Mouse (Mus musculus): ENCODE data around the gene Gm45902.

Gm45902 gene

DNA sequence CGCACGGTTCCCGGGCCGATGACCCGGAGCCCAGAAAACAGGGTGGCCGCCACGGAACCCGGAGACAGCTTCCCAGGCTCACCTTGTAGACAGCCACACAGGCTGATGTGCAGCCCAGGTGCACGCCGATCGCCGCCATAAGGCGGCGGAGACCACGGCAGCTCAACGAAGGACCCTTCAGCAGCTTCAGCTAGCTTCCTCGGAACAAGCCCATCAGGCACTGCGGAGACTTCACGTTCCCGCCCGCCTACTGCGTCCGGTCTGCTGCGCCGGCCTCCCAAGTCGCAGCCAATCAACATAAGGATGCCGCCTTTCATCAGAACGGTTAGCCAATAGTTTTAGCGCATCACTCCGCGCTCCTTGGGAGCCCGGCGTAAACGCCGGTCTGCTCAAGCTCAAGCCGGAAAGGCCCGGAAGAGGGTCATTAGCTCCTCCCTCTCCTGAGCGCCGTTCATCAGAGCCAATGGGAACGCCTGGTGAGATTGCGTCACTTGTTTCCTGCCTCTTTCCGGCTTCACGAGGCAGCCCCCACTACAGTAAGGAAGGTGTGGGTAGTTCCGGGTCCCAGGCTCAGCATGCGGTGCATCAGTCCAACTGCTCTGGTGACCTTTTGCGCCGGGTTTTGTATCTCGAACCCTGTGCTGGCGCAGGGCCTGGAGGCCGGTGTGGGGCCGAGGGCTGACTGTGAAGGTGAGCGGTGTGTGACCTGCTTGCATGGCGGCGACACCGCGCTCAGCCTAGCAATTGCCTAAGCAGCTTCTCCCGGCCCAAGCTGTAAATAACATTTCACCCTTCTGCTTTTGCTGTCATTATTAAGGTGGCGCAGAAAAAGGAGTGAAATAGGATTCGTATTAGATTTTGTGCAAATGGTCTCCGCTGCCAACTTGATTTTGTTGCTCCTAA lies at the start of gene Gm45902, which contains the start of the genes Hspa14 and Cdnf:
TSS of gene Gm45902 (minus strand) at position 239 of the 903 bp plus-strand sequence.
TSS of gene Hspa14 (minus strand) at position 263 of the 903 bp plus-strand sequence.
TSS of gene Cdnf (plus strand) at position 479 of the 903 bp plus-strand sequence.
- peak; percentile 98 for DNase-seq (ENCODE audit: low read depth, low spot score)

DNA sequence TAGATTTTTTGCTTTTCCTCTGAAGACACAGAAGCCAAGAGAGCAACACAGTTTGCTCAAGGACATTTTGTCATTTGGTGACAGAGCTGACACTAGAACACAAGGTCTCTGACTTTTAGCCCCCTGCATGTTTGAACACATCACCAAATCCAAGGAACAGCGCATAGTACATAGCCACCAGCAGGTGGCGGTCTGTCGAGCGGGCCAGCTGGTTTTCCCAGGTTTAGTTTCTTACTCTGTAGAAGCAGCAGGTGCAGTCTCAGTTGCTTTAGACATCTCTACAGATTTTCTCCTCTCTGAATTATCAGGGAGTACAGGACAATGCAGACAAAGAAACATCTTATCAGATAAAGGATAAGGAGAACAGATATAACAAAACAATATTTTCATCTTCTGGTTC lies 34.0 kb upstream of the Gm45902 start:
- DNase-seq (ENCODE audit: low read depth, low spot score) = peak; percentile 5

DNA sequence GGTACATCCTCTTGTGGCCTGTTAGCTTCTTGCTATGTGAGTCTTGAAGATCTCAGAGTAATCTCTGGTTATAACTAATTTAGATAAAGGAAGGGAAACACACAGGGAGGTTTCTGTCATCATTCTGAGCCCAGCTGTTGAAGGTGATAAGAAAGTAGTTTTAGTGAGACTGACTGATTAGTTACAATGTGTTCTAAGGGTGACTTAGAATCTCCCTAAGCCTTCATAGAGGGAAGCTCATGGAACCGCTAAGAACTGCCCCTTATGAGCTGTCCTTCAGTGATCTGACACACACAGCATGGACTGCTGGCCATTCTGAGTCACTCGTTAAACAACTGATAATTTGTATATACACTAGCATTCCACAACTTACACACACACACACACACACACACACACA lies 33.5 kb upstream of the Gm45902 start:
- DNase-seq (ENCODE audit: low read depth, low spot score) = no peak

DNA sequence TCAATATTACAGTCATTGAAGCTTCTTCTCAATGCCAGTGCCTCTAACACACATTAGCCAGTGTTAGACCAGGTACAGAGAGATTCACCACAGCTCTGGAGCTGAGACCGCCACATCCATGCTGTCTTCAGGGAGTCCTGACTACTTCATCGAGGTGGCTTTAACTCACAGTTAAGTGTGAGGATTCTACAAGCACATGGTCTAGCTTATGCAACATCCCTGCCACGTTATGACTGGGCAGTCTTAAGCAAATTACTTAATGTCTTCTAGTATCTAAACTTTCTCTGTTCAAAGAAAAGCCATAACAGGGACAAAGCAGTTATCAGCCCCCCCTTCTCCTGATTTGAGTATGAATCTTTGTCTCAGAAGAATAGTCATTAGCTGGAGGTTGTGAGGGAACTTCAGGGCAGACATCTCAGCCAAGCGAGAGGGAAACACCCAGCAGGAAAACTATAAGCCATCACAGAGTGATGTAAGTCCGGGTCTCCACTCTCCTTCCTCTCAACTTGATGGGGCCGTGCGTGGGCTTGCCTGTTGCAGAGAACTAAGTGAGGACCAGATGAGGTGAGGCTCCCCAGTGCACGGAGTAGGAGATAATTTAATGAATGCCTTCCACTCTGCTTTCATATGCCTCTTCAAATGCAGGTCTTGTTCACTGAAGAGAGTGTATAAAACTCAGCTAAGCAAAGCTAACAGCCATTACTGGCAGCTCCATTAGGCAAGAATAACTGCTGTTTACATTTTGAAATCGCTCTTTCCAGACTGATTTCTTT lies 28.9 kb upstream of the Gm45902 start:
- DNase-seq (ENCODE audit: low read depth, low spot score) = no peak

DNA sequence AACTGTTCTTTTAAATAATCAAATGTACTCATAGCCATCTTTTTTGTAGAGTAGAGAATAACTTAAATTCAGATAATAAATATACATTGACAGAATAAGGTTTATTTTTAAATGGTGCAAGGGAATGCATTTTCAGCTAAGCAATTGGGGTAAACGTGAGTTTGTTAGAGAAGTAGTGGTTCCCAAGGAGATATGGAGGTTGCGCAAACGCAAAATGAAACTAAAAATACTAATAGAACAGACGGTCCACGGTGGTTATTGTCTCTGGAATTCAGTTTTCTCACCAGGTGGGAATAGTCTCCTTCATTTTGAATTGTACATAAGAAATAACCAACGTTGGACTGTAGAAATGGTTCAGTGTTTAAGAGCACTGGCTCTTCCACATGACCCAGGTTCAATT lies 13.7 kb upstream of the Gm45902 start:
- no peak for DNase-seq (ENCODE audit: low read depth, low spot score)

DNA sequence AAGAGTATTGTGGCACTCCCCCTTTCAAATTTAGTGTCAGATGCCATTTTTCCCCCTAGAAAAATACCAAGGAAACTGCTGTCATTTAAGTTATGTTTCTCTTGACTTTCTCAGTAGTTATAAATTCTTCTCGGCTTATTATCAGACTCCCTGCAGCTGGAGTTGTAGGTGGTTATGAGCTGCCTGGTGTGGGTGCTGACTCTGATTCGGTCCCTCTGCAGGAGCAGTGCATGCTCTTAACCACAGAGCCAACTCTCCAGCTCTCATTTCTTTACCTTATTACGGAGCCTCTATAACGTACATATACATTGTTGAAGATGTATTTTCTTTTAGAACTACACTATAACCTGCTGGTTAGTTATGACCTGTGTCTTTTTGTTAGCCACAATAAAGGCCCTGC lies 10.0 kb upstream of the Gm45902 start:
- DNase-seq (ENCODE audit: low read depth, low spot score) = no peak

DNA sequence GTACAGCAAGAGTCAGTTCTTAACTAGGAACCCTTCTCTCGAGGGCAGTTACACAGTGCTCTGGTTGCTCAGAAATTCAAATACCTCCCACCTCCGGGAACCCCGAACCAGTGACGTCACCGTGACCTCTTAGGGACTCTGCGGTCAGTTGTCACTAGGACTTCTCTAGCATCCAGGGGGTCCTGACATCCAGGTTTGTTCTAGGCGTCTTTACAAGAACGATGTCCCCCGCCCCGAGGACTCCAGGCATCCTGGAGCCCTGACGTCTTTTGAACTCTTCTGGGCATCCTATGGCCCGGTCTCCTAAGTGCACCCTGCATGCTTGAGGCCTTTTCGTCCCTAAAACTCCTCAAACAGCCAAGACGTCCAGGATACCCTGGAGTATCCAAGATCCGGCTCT lies 514 bp downstream of the Gm45902 start:
- DNase-seq (ENCODE audit: low read depth, low spot score) = peak; percentile 56

DNA sequence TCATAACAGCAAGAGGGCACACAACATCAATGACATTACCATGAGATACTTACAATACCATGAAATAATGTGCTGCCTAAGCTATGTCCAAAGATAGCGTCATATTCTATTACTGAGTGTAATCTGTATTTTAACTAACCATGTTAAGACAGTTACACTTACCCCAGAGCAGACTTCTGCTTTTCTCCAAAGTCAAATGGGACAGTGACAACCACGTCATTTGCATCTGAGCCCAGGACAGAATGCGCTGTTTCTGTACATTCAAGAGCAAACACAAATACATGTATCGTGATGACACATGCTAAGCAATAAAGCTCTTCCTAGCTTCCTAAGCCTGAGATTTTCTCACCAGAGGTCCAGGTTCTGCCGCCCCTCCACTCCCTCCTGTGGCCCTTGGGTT lies 11.7 kb downstream of the Gm45902 start:
- no peak for DNase-seq (ENCODE audit: low read depth, low spot score)

DNA sequence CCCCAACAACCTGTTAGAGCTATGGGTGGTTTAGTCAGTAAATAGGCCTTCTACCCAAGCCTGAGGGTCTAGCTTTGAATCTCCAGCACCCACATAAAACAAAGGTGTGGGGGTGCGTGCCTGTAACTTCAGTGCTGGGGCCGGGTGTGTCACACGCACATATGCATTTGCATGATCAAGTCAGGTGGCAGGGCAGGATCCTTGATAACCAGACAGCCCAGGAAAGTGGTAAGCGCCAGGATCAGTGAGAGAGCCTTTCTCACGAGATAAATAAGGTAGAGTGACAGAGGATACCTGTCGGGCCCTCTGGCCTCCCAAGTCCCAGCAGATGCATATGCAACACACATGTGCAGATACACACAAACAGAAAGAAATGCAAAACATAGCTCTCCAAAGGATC lies 13.0 kb downstream of the Gm45902 start:
- no peak for DNase-seq (ENCODE audit: low read depth, low spot score)

DNA sequence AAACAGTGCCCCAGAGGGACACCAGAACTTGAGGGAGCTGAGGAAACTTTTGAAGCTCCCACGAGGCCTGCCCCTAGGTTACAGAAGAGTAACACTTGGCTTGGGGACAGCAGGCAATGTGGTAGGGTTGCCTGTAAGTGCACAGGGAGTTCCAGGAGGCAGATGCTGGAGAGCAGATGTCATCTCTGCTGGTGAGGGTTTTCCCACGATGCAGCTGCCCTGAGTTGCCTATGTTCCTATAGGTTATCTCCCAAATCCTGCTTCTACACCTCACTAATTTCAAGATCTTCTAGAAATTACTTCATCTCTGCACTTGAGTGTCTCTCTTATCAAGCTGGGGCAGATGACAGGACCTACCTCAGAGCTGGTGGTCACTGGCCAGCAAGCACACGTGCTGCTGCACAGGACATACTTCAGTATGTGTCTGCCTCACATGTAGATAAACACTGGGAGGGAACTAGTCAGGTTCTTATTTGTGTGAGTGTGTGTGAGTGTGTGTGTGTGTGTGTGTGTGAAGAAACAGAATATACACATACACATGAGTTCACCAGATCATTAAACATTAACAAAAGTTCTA lies 18.7 kb downstream of the Gm45902 start:
- no peak for DNase-seq (ENCODE audit: low read depth, low spot score)

DNA sequence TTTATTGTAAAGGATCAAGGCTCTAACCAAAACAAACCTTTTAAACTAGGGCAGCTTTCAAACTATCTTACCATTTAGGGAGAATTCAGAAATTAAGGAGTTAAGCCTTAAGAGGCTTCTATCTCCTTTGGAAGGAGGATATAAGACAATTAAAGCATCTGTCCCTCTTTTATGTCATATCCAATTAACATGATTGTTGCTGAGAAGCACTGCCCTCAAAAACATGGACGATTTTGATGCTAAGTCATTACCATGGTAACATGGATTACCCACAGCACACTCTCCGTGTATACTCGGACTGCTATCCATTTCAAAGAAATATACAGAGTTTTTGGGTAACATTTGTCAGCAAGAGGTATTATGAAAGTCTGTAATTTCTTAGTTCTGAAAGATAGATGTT lies 22.8 kb downstream of the Gm45902 start:
- no peak for DNase-seq (ENCODE audit: low read depth, low spot score)

DNA sequence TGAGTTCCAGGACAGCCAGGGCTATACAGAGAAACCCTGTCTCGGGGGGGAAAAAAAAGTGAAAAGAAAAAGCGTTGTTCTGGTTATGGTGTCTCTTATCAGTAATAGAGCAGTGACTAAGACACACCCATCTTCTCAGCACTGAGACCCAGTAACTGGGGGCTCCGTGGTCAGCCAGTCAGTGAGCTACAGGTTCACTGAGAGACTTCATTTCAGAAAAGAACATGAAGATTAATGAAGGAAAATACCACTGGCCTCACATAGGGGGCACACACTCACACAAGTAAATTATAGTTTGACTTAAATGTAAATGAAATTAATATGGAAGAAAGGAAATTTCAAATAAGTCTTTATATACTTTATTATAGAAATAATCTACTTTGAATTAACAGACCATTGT lies 32.4 kb downstream of the Gm45902 start:
- no peak for DNase-seq (ENCODE audit: low read depth, low spot score)

DNA sequence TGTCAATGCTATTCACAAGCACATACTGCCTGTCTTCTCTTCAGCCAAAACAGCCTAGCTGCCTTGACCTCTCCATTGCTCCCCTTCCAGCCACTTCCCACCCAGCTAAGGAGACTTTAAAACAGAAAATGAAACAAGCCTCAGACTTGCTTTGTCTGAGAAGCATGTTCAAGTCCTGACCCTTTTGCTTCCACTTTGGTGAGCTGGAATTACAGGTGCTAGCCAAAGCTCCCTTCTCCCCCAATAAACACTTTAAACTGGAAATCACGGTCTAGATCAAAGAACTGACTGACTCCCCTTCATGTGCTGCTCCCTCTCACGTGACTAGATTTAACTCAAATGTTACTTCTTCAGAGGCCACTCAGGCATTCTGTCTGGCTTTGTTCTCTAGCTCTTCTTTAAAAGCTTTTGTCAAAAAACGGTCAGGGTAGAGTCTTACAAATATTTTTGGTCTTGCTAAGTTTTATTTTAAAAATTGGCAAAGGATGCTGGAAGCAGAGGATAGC lies 36.8 kb downstream of the Gm45902 start:
- DNase-seq (ENCODE audit: low read depth, low spot score) = no peak

DNA sequence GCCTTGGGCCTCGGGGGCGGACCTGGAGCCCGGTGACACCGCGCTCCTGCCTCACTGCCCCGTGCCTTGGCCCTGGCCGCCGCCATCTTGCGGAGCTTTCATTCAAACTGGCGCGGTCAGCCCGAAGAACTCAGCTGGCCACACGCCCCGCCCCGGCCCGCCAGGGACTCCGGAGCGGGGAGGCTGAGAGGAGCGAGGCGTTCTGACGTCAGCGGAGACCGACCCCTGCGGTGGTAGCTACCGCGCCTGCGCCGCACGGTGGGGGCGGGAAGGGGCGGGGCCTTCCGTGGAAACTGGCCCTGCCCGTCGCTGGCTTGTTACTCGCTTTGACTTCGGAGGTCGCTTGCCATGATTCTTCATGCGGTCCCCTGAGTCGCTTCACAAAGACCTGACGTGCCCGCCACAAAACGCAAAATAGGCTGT lies 37.7 kb downstream of the Gm45902 start, which contains the start of gene Suv39h2:
TSS of gene Suv39h2 (minus strand) at position 171 of the 423 bp plus-strand sequence.
- DNase-seq (ENCODE audit: low read depth, low spot score) = peak; percentile 92

DNA sequence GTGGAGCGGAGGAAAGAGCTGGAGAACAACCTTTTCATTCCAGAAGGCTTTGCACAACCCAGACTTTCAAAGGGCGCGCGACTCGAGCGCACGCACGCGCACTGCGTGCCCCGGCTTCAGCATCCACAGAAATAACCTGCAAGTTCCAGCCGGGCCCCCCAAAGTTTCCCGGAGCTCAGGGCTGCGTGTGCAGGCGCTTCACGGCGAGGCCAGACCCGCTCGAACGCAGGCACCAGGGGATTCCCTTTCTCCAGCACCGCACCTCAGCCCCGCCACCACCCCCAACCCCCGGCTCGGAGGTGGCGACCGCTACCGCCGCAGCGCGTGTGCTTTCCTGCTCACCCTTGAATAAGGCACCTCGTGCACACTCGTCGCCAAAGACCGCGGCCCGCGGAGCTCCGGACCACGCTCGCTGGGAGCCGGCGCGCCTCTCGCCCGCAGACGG lies 38.2 kb downstream of the Gm45902 start:
- DNase-seq (ENCODE audit: low read depth, low spot score) = peak; percentile 56

DNA sequence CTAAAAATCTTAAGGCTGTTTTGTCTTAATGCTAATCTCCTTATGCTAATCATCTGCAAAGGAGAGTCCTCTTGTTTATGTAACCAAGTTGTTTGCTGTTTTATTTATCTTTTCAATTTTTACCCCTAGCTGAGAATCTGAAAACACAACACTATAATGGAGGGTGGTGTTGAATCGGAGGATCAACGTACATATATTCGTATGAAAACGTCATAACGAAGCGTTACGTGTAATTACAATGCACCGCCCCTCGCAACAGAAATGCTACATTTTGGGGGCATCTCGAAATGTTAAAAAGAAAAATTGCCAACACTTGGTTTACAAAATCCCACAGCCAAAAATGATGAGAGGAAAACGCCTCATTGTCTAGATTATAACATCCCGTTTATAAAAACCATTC lies 38.7 kb downstream of the Gm45902 start:
- DNase-seq (ENCODE audit: low read depth, low spot score) = no peak

DNA sequence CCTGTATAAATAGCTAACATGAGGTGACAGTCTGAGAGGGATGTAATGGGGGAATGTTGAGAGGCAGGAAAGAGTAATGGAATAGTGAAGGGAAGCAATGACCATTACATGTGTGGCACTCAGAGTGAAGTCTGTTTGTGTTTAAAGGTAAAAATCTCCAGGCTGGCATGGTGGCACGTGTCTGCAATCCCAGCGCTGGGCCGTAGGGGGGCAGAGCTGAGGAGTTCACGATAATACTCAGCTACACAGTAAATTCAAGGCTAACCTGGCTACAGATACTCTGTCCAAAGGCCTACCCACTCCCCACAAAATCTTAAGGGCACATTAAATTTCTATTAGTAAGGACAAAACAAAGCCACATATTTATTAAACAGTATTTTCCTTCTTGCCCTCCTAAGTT lies 56.0 kb downstream of the Gm45902 start:
- DNase-seq (ENCODE audit: low read depth, low spot score) = no peak

Data from c-Kit-negative CD71-positive TER-119-positive erythroid progenitor cells, embryonic 14.5 days (primary cell).